ENCODE assay signal across 8 mouse cellular contexts in the genomic region with DNA sequence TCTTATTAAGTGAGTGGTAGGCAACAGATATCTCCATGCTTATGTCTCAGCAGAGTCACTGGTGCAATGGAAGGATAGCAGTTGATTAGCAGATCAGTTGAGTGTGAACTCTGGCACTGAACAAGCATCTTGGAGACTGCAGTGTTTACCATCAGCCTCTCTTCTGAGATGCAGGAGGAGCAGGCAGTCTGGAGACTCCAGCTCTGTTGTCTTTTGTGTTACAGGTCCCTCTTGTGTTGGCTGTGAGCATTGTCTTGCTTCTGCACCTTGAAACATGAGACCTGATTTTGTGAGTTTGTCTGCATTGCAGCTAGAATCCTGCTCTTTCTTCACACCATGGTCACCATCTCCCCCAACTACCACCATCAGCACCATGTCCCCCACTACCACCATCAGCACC. TPM values are rescaled to one million over a fixed set of nuclear protein-coding genes. Genes with fewer than 3 reads are reported as not detected.
DNase-seq lines count a peak whose midpoint lies in the region; ATAC-seq and TF ChIP-seq lines count a peak whose summit lies in the region.
"Had no signal": no experiment of that assay in that cellular context is flagged by ENCODE, and none has a peak within 500 bp of the region (broad histone marks: within the 10 kb centered on the region; RNA-seq: fewer than 3 reads in every experiment).

No protein-coding gene starts in this region.

- H3K36me3 ChIP-seq in testis, adult 2 months (ENCODE audit: control insufficient read depth, insufficient read depth, low read length) = no peaks in the 10 kb centered on the region
- H3K36me3 ChIP-seq in stomach, postnatal 0 days (ENCODE audit: control insufficient read depth, insufficient read depth, low read length) = no peaks in the 10 kb centered on the region

- H3K27ac ChIP-seq in testis, adult 2 months (ENCODE audit: control insufficient read depth, insufficient read depth, low read depth, low read length) = no peak overlapping the region
- no peak overlapping the region for H3K27ac ChIP-seq in stomach, postnatal 0 days (replicated peaks)

- TF ChIP-seq CTCF in testis, adult 2 months (IDR thresholded peaks at IDR 0.05; ENCODE audit: control insufficient read depth, insufficient read depth, insufficient replicate concordance, low read depth, low read length) = peak; percentile 10; the same call in 1 of the 2 replicates
- TF ChIP-seq CTCF in stomach, postnatal 0 days (IDR thresholded peaks at IDR 0.05; ENCODE audit: low read depth) = peak; percentile 87

- no peak for TF ChIP-seq EP300 in stomach, postnatal 0 days (optimal IDR thresholded peaks at IDR 0.05)

- no peaks in the 10 kb centered on the region for H3K9me3 ChIP-seq in stomach, postnatal 0 days (ENCODE audit: control insufficient read depth, low read length)
- H3K9me3 ChIP-seq: megakaryocyte, embryonic 14.5 days had no signal

- no peaks in the 10 kb centered on the region for H3K27me3 ChIP-seq in testis, adult 2 months (ENCODE audit: control insufficient read depth, insufficient read depth, low read length)
- H3K27me3 ChIP-seq in stomach, postnatal 0 days (ENCODE audit: control insufficient read depth, insufficient read depth, low read length) = no peaks in the 10 kb centered on the region

- no peak overlapping the region for H3K4me3 ChIP-seq in testis, adult 2 months (ENCODE audit: control insufficient read depth, low read depth, low read length)
- no peak overlapping the region for H3K4me3 ChIP-seq in stomach, postnatal 0 days (ENCODE audit: low read depth, low read length)
- H3K4me3 ChIP-seq: megakaryocyte, embryonic 14.5 days had no signal

- H3K9ac ChIP-seq in stomach, postnatal 0 days (ENCODE audit: low read length) = no peak overlapping the region

- no peaks in the 10 kb centered on the region for H3K4me1 ChIP-seq in testis, adult 2 months (ENCODE audit: control insufficient read depth, insufficient read depth, low read length)
- no peaks in the 10 kb centered on the region for H3K4me1 ChIP-seq in stomach, postnatal 0 days (replicated peaks; ENCODE audit: control insufficient read depth, insufficient read depth)

- ATAC-seq in cerebellum, adult (ENCODE audit: insufficient number of reproducible peaks, low FRiP score, low TSS enrichment) = peak; percentile 91
- ATAC-seq in granulocyte monocyte progenitor cell, adult 5-6 weeks (replicated peaks; ENCODE audit: poor library complexity, severe bottlenecking) = peak; percentile 64
- peak; percentile 89 for ATAC-seq in megakaryocyte-erythroid progenitor cell, adult 5-6 weeks (replicated peaks; ENCODE audit: low FRiP score, low TSS enrichment, poor library complexity, severe bottlenecking)
- ATAC-seq in stomach, postnatal 0 days (ENCODE audit: low FRiP score, low TSS enrichment) = peak; percentile 54; the same call in 1 of the 2 replicates

- TF ChIP-seq POLR2A in testis, adult 2 months (IDR thresholded peaks at IDR 0.05; ENCODE audit: control insufficient read depth, low read depth, low read length) = no peak

- DNase-seq in testis, postnatal 14 days (ENCODE audit: low spot score) = no peak
- peak; percentile 61 to 68 for DNase-seq in layer of hippocampus, adult 8-10 months (ENCODE audit: low spot score in 2 of 2)
- peak; percentile 20 for DNase-seq in stomach, postnatal 0 days (ENCODE audit: low spot score)

- no peak overlapping the region for H3K4me2 ChIP-seq in stomach, postnatal 0 days (replicated peaks; ENCODE audit: low read depth)

RNA-seq across cellular contexts. Expression of gene Ubash3b, which starts 21.1 kb away (rescaled TPM):
- 1.3 and 1.6 TPM in 2 replicates for polyA plus RNA-seq in testis, adult 2 months (2012; rRNA removed)
- 5.9 and 8.3 TPM in 2 replicates for total RNA-seq in granulocyte monocyte progenitor cell, adult 5-6 weeks (2014; fragmentation: Nextera tagmentation)
- total RNA-seq in granulocyte monocyte progenitor cell, adult 5-6 weeks (2017) = 6.5 and 7.2 TPM in 2 replicates
- total RNA-seq in layer of hippocampus, adult 8-10 months (2022) = 10 to 100 TPM; 26.1 to 30.8 (median 29.7) TPM
- total RNA-seq in megakaryocyte-erythroid progenitor cell, adult 5-6 weeks (2014; fragmentation: Nextera tagmentation) = 5.6 and 13.3 TPM in 2 replicates
- total RNA-seq in megakaryocyte-erythroid progenitor cell, adult 5-6 weeks (2017) = 3.7 and 4.0 TPM in 2 replicates
- 1.4 and 1.7 TPM in 2 replicates for polyA plus RNA-seq in stomach, postnatal 0 days (2015; fragmentation: Nextera tagmentation; extraction: Ambion mirVana)
